Mouse (Mus musculus): ENCODE measurements around the gene Plagl1. TPM values are rescaled to one million over a fixed set of nuclear protein-coding genes. Genes with fewer than 3 reads are reported as not detected.
A peak's percentile ranks its signal among the peaks of the same experiment; 100 is the strongest.

Plagl1 gene
- polyA plus RNA-seq, 1 experiment from 2014 or later: 44.1 TPM

- 91% methylated on average over 5 of the region's 5 CpGs for WGBS
- no peaks in the 10 kb centered on the region for H3K4me1 ChIP-seq (replicated peaks; ENCODE audit: control insufficient read depth, insufficient read depth, low read length)
- H3K27ac ChIP-seq: no peak overlapping the region
- DNase-seq (ENCODE audit: low spot score) (no peak), ATAC-seq (ENCODE audit: low FRiP score) (no peak)
- no peaks in the 10 kb centered on the region for H3K27me3 ChIP-seq (ENCODE audit: control insufficient read depth, insufficient read depth, low read length)
- H3K4me3 ChIP-seq (replicated peaks; ENCODE audit: low read length): no peak overlapping the region
- H3K36me3 ChIP-seq (replicated peaks; ENCODE audit: control insufficient read depth, insufficient read depth): no peaks in the 10 kb centered on the region
- H3K9ac ChIP-seq: no peak overlapping the region
- no peaks in the 10 kb centered on the region for H3K9me3 ChIP-seq (ENCODE audit: control insufficient read depth, low read length)
- no peak overlapping the region for H3K4me2 ChIP-seq (replicated peaks)
Measured at GRCm38 (mm10) chr10:13029416-13029815, 30.9 kb upstream of the Plagl1 start.

GRCm38 (mm10) chr10:13035270-13035669 lies 25.0 kb upstream of the Plagl1 start:
- H3K4me1 ChIP-seq (replicated peaks; ENCODE audit: control insufficient read depth, insufficient read depth, low read length): no peaks in the 10 kb centered on the region
- no peak overlapping the region for H3K27ac ChIP-seq
- DNase-seq (ENCODE audit: low spot score) (no peak), ATAC-seq (ENCODE audit: low FRiP score) (no peak)
- H3K4me3 ChIP-seq (replicated peaks; ENCODE audit: low read length): no peak overlapping the region
- H3K4me2 ChIP-seq (replicated peaks): no peak overlapping the region
- no peak overlapping the region for H3K9ac ChIP-seq
- no peaks in the 10 kb centered on the region for H3K27me3 ChIP-seq (ENCODE audit: control insufficient read depth, insufficient read depth, low read length)
- 87% methylated on average over 3 of the region's 3 CpGs for WGBS
- H3K9me3 ChIP-seq (ENCODE audit: control insufficient read depth, low read length): no peaks in the 10 kb centered on the region
- H3K36me3 ChIP-seq (replicated peaks; ENCODE audit: control insufficient read depth, insufficient read depth): no peaks in the 10 kb centered on the region

GRCm38 (mm10) chr10:13039637-13040174 lies 20.6 kb upstream of the Plagl1 start:
- no peak overlapping the region for H3K9ac ChIP-seq
- H3K27ac ChIP-seq: no peak overlapping the region
- H3K27me3 ChIP-seq (ENCODE audit: control insufficient read depth, insufficient read depth, low read length): no peaks in the 10 kb centered on the region
- H3K4me3 ChIP-seq (replicated peaks; ENCODE audit: low read length): no peak overlapping the region
- no peaks in the 10 kb centered on the region for H3K9me3 ChIP-seq (ENCODE audit: control insufficient read depth, low read length)
- ATAC-seq (ENCODE audit: low FRiP score) (no peak), DNase-seq (ENCODE audit: low spot score) (no peak)
- no peaks in the 10 kb centered on the region for H3K36me3 ChIP-seq (replicated peaks; ENCODE audit: control insufficient read depth, insufficient read depth)
- no peaks in the 10 kb centered on the region for H3K4me1 ChIP-seq (replicated peaks; ENCODE audit: control insufficient read depth, insufficient read depth, low read length)
- no peak overlapping the region for H3K4me2 ChIP-seq (replicated peaks)
- WGBS: 87% methylated on average over 5 of the region's 5 CpGs

- no peaks in the 10 kb centered on the region for H3K27me3 ChIP-seq (ENCODE audit: control insufficient read depth, insufficient read depth, low read length)
- no peaks in the 10 kb centered on the region for H3K36me3 ChIP-seq (replicated peaks; ENCODE audit: control insufficient read depth, insufficient read depth)
- no peak overlapping the region for H3K27ac ChIP-seq
- no peak for DNase-seq (ENCODE audit: low spot score)
- peak; percentile 70; the same call in 1 of the 2 replicates for ATAC-seq (ENCODE audit: low FRiP score)
- WGBS: 69% methylated on average over 11 of the region's 11 CpGs
- no peaks in the 10 kb centered on the region for H3K4me1 ChIP-seq (replicated peaks; ENCODE audit: control insufficient read depth, insufficient read depth, low read length)
- H3K9me3 ChIP-seq (ENCODE audit: control insufficient read depth, low read length): no peaks in the 10 kb centered on the region
- no peak overlapping the region for H3K9ac ChIP-seq
- H3K4me2 ChIP-seq (replicated peaks): no peak overlapping the region
- no peak overlapping the region for H3K4me3 ChIP-seq (replicated peaks; ENCODE audit: low read length)
Measured at GRCm38 (mm10) chr10:13044659-13045058, 15.6 kb upstream of the Plagl1 start.

GRCm38 (mm10) chr10:13047816-13048215 lies 12.5 kb upstream of the Plagl1 start:
- Histone ChIP-seq H3K9me3 (ENCODE audit: control insufficient read depth, low read length) (no peaks in the 10 kb centered on the region), H3K36me3 (replicated peaks; ENCODE audit: control insufficient read depth, insufficient read depth) (no peaks in the 10 kb centered on the region), H3K4me3 (replicated peaks; ENCODE audit: low read length) (no peak overlapping the region), H3K27ac (no peak overlapping the region), H3K4me1 (replicated peaks; ENCODE audit: control insufficient read depth, insufficient read depth, low read length) (no peaks in the 10 kb centered on the region), H3K4me2 (replicated peaks) (no peak overlapping the region), H3K9ac (no peak overlapping the region), H3K27me3 (ENCODE audit: control insufficient read depth, insufficient read depth, low read length) (no peaks in the 10 kb centered on the region)
- DNase-seq (ENCODE audit: low spot score) (no peak), ATAC-seq (ENCODE audit: low FRiP score) (no peak)
- WGBS: 47% methylated on average over 4 of the region's 4 CpGs

GRCm38 (mm10) chr10:13056863-13057381 lies 3.4 kb upstream of the Plagl1 start:
- Histone ChIP-seq H3K27me3 (ENCODE audit: control insufficient read depth, insufficient read depth, low read length) (peaks cover 28% of the 10 kb centered on the region), H3K4me1 (replicated peaks; ENCODE audit: control insufficient read depth, insufficient read depth, low read length) (no peaks in the 10 kb centered on the region; the same call in 1 of the 2 replicates), H3K4me2 (replicated peaks) (no peak overlapping the region), H3K9ac (no peak overlapping the region), H3K4me3 (replicated peaks; ENCODE audit: low read length) (no peak overlapping the region), H3K36me3 (replicated peaks; ENCODE audit: control insufficient read depth, insufficient read depth) (no peaks in the 10 kb centered on the region), H3K27ac (no peak overlapping the region), H3K9me3 (ENCODE audit: control insufficient read depth, low read length) (no peaks in the 10 kb centered on the region)
- no peak for ATAC-seq (ENCODE audit: low FRiP score)
- 87% methylated on average over 6 of the region's 6 CpGs for WGBS
- no peak for DNase-seq (ENCODE audit: low spot score)

- 6% methylated on average over 45 of the region's 46 CpGs for WGBS
- Histone ChIP-seq H3K27me3 (ENCODE audit: control insufficient read depth, insufficient read depth, low read length) (peaks cover 37% of the 10 kb centered on the region), H3K4me1 (replicated peaks; ENCODE audit: control insufficient read depth, insufficient read depth, low read length) (no peaks in the 10 kb centered on the region; the same call in 1 of the 2 replicates), H3K27ac (no peak overlapping the region), H3K9me3 (ENCODE audit: control insufficient read depth, low read length) (no peaks in the 10 kb centered on the region), H3K9ac (peak overlapping the region; percentile 57), H3K4me2 (replicated peaks) (peak overlapping the region; percentile 78), H3K36me3 (replicated peaks; ENCODE audit: control insufficient read depth, insufficient read depth) (no peaks in the 10 kb centered on the region), H3K4me3 (replicated peaks; ENCODE audit: low read length) (peak overlapping the region; percentile 42)
- DNase-seq (ENCODE audit: low spot score) (no peak), ATAC-seq (ENCODE audit: low FRiP score) (peak; percentile 68)
Measured at GRCm38 (mm10) chr10:13060821-13061671, 742 bp downstream of the Plagl1 start.

GRCm38 (mm10) chr10:13062373-13062772 lies 2.1 kb downstream of the Plagl1 start:
- no peak overlapping the region for H3K4me3 ChIP-seq (replicated peaks; ENCODE audit: low read length)
- WGBS: 48% methylated on average over 8 of the region's 8 CpGs
- no peaks in the 10 kb centered on the region for H3K36me3 ChIP-seq (replicated peaks; ENCODE audit: control insufficient read depth, insufficient read depth)
- no peak for DNase-seq (ENCODE audit: low spot score)
- no peak overlapping the region for H3K4me2 ChIP-seq (replicated peaks)
- H3K27me3 ChIP-seq (ENCODE audit: control insufficient read depth, insufficient read depth, low read length): peaks cover 37% of the 10 kb centered on the region
- H3K9ac ChIP-seq: no peak overlapping the region
- H3K27ac ChIP-seq: no peak overlapping the region
- no peaks in the 10 kb centered on the region; the same call in 1 of the 2 replicates for H3K4me1 ChIP-seq (replicated peaks; ENCODE audit: control insufficient read depth, insufficient read depth, low read length)
- ATAC-seq (ENCODE audit: low FRiP score): no peak
- no peaks in the 10 kb centered on the region for H3K9me3 ChIP-seq (ENCODE audit: control insufficient read depth, low read length)

GRCm38 (mm10) chr10:13063457-13063856 lies 3.2 kb downstream of the Plagl1 start:
- 27% methylated on average over 7 of the region's 7 CpGs for WGBS
- DNase-seq (ENCODE audit: low spot score) (no peak), ATAC-seq (ENCODE audit: low FRiP score) (no peak)
- H3K4me2 ChIP-seq (replicated peaks): no peak overlapping the region
- peaks cover 37% of the 10 kb centered on the region for H3K27me3 ChIP-seq (ENCODE audit: control insufficient read depth, insufficient read depth, low read length)
- H3K27ac ChIP-seq: no peak overlapping the region
- H3K9me3 ChIP-seq (ENCODE audit: control insufficient read depth, low read length): no peaks in the 10 kb centered on the region
- H3K36me3 ChIP-seq (replicated peaks; ENCODE audit: control insufficient read depth, insufficient read depth): no peaks in the 10 kb centered on the region
- no peak overlapping the region for H3K4me3 ChIP-seq (replicated peaks; ENCODE audit: low read length)
- no peaks in the 10 kb centered on the region; the same call in 1 of the 2 replicates for H3K4me1 ChIP-seq (replicated peaks; ENCODE audit: control insufficient read depth, insufficient read depth, low read length)
- no peak overlapping the region for H3K9ac ChIP-seq

All from hindbrain, embryonic 14.5 days (tissue).